Mouse (Mus musculus): ENCODE results near the gene Isy1.

Gene Isy1

DNA sequence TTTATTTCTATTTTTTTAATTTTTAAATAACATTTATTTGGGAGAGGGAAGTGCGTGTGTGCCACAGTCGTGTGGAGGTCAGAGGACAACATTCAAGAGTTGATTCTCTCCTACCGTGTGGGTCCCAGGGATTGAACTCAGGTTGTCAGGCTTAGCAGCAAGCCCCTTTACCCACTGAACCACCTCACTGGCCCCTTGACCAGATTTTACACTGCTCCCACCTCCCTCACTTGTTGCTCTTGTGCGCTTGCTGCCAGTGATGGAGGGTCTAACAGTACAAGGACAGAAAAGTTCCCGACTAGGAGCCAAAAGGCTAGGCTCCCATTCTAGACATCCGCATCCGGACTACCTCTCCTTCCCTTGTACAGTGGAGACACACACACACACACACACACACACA, 33.1 kb downstream of the Isy1 start:
- no peak for DNase-seq (ENCODE audit: low read depth, low spot score)

DNA sequence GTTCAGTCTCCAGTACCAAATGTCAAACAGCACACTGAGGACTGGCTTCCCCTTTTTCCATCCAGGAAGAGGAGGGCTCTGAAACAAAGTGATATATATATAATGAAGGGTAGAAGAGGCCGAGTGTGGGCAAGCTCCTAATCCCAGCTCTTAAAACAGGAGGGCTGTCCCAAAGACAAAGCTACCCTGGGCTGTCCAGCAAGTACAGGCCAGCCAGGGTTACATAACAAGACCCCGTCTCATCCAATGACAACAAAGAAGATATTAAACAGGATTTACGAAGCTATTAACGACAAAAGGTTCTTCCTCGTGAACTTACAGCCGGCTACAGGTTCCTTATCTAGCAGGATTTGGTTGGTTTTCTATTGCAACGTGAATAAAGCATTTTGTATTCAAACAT, 33.7 kb downstream of the Isy1 start:
- no peak for DNase-seq (ENCODE audit: low read depth, low spot score)

DNA sequence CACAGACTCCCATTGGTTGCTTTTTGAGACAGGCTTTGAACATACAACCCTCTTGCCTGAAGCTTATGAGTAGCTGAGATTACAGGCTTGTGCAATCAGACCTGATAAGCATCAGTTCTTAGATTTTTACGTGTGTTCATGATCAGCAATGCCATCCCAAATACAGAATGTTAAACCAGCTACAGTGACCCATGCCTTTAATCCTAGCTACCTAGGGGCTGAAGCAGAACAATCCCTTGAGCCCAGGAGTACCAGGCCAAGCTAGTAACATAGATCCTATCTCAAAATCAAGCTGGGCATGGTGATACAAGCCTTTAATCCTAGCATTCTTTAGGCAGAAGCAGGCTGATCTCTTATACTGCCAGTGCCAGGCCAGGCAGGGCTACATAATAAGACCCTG, 34.6 kb downstream of the Isy1 start:
- DNase-seq (ENCODE audit: low read depth, low spot score) = no peak

- DNase-seq (ENCODE audit: low read depth, low spot score) = no peak
These were observed 36.1 kb downstream of the Isy1 start for GRCm38 (mm10) chr6:87802462-87802861.

DNA sequence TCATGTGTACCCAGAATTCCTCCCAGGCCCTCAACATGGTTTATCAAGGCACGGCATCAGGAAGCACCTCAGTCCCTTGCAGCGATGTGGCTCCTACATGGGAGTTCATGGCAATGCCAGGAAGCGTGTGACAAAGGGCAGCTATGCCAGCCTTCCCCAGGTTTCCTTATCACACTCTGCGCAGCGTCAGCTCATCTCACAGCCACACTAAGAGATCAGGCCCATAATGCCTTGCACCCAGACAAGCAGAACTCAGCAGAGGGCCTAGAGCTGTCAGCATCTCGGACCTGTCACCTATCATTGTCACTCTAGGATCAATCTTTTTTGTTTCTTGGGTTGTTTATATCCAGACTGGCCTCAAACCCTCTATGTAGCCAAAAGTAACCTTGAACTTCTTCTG, 39.0 kb downstream of the Isy1 start:
- no peak for DNase-seq (ENCODE audit: low read depth, low spot score)

DNA sequence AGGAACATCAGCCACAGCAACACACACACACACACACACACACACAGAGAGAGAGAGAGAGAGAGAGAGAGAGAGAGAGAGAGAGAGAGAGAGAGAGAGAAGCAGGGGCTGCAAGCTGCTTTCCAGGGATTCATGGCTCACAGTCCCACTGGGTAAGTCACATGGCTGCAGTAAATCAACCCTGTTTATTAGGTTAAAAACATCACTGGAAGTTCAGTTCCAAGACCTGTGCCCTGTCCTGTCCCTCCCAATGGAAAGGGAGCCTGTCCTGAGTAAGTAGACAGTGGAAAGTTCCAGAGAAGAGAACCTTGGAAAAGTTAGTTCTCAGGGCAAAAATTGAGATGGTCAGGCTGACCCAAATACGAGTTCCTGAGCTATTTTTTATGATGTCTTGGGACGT, 41.3 kb downstream of the Isy1 start:
- no peak for DNase-seq (ENCODE audit: low read depth, low spot score)

GRCm38 (mm10) chr6:87796251-87796880, 42.2 kb downstream of the Isy1 start:
- no peak for DNase-seq (ENCODE audit: low read depth, low spot score)

DNA sequence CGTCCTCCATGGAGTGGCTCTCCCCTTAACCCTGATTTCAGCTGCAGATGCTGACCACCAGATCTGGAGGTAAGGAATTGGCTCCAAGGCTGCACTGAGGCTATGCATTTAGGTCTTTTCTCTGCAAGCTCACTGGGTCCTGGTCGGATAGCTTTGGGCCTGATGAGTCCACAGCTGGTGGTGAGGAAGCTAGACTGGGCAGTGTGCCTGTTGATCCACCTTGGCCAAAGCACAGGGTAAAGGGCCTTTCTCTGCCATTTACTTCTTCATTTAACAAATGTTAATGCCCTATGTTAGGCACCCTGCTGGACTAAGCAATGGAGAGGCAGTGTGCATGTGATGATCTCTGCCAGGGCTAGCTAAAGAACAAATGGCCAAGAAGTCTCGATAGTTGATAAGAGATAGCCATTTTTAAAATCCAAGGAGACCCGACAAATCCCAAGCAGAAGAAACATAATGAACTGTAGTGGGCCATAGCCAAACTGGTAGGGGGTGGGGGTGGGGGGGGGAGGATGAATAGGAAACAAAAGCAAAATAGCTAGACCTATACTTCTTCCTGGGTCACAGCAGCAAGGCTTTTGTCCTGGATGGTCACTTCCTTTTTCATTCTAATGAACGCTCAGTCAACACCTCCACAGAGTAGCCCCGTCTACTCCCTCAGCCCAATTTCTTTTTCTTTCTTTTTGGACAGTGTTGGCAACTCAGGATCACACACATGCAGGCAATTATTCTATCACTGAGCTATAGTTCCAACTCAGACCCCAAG, 43.0 kb downstream of the Isy1 start:
- no peak for DNase-seq (ENCODE audit: low read depth, low spot score)

DNA sequence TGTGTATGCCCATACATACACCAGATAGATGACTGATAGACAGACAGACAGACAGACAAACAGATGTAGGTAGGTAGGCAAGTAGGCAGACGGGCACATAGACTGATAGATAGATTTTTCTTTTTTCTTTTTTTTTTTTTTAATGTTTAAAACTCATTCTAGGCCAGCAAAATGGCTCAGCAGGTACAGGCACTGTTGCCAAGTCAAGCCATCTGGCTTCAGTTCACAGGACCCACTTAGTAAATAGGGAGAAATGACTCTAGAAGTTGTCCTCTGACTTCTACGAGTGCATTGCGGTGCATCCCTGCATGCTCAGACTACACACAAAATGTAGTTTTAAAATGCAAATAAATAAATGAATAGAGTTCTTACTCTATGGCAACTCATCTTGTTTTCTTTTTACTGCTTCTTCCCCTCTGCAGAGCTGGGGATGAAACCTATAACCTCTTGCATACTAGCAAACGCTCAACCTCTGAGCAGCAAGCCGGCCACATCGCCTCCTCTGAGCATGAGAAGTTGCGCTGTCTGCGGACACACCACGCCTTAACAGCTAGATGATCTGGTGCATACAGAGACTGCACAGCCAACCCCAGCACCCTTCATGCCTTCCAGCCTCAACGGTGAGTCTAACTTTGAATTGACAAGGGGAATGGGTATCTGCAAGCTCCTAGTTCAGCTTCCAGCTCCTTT, 44.6 kb downstream of the Isy1 start:
- DNase-seq (ENCODE audit: low read depth, low spot score) = no peak

GRCm38 (mm10) chr6:87791826-87792225, 46.8 kb downstream of the Isy1 start:
- DNase-seq (ENCODE audit: low read depth, low spot score) = no peak

GRCm38 (mm10) chr6:87790779-87791480, 47.7 kb downstream of the Isy1 start:
- DNase-seq (ENCODE audit: low read depth, low spot score) = no peak

- no peak for DNase-seq (ENCODE audit: low read depth, low spot score)
These were observed 48.8 kb downstream of the Isy1 start for GRCm38 (mm10) chr6:87789791-87790190.

GRCm38 (mm10) chr6:87788896-87789587, 49.6 kb downstream of the Isy1 start:
- no peak for DNase-seq (ENCODE audit: low read depth, low spot score)

DNA sequence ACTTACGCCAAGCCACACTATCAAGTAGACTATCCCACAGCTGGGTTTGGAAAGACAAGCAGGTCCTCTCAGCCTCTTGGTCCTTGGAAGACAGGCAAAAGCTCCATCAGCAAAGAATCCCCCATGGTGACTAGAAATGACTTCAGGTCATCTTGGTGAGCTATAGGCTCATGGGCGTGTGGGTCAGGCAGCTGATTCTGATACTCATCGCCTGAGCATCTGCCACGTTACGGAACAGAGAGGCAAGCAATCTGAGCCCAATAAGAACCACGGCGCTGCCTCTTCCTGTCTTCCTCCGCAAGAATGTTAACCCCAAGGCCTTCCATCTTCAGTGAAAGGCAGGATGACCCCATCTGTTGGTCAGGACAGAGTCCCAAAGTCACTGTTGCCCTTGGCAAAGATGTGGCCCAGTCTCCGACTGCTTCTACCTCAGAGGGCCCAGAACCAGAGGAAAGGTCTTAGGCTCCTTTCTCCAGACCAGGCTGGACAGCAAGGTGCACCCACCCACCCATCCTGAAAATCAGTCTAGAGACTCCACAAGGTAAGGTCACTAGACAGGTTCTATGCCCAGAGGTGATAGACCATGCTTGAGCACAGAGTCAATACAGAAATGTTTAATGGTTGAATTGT, 50.2 kb downstream of the Isy1 start:
- DNase-seq (ENCODE audit: low read depth, low spot score) = no peak

DNA sequence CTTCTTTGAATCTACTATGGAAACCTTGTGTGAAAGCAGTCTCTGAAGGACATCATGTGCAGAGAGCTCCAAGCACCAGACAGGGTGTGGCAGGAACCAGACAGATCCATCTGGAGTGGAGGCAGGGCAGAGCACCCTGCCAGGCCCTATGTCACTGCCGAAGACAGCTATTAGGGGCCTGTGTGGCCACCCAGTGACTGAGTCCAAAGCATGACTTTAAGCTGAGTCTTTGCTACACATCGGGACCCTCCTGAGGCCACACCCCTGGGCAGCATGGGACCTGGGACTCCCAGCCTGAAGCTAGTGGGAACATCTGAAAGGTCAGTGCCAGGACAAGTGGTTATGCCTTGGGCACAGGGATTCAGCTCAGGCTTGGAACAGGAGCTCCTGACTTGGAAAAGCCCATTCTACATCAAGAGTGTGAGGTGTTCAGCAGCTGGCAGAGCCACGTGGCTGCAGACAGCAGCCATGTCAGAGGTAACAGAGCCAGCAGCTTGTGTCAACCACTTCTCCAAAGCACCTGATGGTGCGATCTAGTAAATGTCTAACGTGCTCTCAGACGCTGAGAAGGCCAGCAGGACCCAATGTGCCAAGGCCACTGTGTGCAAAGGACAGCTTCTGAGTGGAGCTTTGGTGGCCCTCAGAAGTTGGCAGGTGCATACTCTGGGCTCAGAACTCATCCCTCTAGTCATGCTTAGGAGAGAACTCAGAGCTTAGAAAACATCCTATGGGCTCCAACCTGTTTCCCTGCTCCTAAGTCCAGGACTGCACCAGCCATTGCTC, 51.3 kb downstream of the Isy1 start:
- no peak for DNase-seq (ENCODE audit: low read depth, low spot score)

- no peak for DNase-seq (ENCODE audit: low read depth, low spot score)
These were observed 52.0 kb downstream of the Isy1 start for GRCm38 (mm10) chr6:87786621-87787020.

DNA sequence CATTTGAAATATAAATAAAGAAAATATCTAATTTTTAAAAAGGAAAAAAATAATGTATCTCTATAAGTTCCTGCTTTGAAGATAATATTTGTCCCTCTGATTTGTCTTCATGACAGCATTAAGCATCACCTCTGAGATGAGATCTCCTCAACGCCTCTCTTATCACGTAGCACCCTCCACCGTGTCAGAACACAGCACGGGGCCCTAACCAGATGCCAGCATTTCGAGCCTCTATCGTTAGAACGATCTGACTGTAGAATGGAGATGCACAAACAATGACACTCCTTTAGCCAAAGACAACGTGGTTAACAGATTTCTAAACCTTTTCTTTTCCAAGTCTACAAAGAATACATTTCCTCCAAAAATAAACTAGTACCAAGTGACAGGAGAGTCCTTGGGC, 54.6 kb downstream of the Isy1 start:
- no peak for DNase-seq (ENCODE audit: low read depth, low spot score)

GRCm38 (mm10) chr6:87780546-87781301, 57.9 kb downstream of the Isy1 start:
- DNase-seq (ENCODE audit: low read depth, low spot score) = no peak

Data from CD4-positive, CD25-positive, alpha-beta regulatory T cell, adult 2 months (primary cell).